Mouse (Mus musculus) urinary bladder, postnatal 4 days (tissue): ENCODE measurements around the gene Cdipt.
A peak's percentile ranks its signal among the peaks of the same experiment; 100 is the strongest.

Experiments
- DNase-seq, 2 experiments: peaks; one replicate each; pipeline ENCODE4 v3.0.0; 2021 to 2022; ENCODE audit warnings: low spot score in 2 of 2

Gene Cdipt

GRCm38 (mm10) chr7:127012845-127013244, 37.1 kb downstream of the Cdipt start:
- no peak for DNase-seq

GRCm38 (mm10) chr7:127013385-127013784, 37.7 kb downstream of the Cdipt start:
- no peak for DNase-seq

GRCm38 (mm10) chr7:127014320-127014719, 38.6 kb downstream of the Cdipt start, which contains the start of gene Mvp:
Gene Mvp, minus strand, starts transcription at chr7:127014621.
- DNase-seq: no peak

GRCm38 (mm10) chr7:127014993-127015392, 39.3 kb downstream of the Cdipt start:
- DNase-seq: no peak

GRCm38 (mm10) chr7:127016081-127016480, 40.4 kb downstream of the Cdipt start:
- DNase-seq: no peak

- DNase-seq: no peak
These were observed 40.6 kb downstream of the Cdipt start, which contains the start of gene Pagr1b for GRCm38 (mm10) chr7:127016481-127016485. Gene Pagr1b, minus strand, starts transcription at chr7:127016484.

GRCm38 (mm10) chr7:127016486-127016938, 40.8 kb downstream of the Cdipt start:
- DNase-seq: no peak

GRCm38 (mm10) chr7:127016971-127017949, 41.5 kb downstream of the Cdipt start, which contains the start of gene Pagr1a:
Gene Pagr1a, minus strand, starts transcription at chr7:127017352.
- DNase-seq: peak; percentile 94 to 95

- no peak for DNase-seq
These were observed 42.2 kb downstream of the Cdipt start for GRCm38 (mm10) chr7:127017950-127018345.

- DNase-seq: no peak
These were observed 42.9 kb downstream of the Cdipt start for GRCm38 (mm10) chr7:127018416-127019305.

- no peak for DNase-seq
These were observed 43.7 kb downstream of the Cdipt start for GRCm38 (mm10) chr7:127019306-127019960.

GRCm38 (mm10) chr7:127020031-127020430, 44.3 kb downstream of the Cdipt start:
- DNase-seq: no peak

GRCm38 (mm10) chr7:127020491-127020890, 44.8 kb downstream of the Cdipt start:
- DNase-seq: no peak

- peak in 1 of 2 experiments; percentile 61 for DNase-seq
These were observed 45.3 kb downstream of the Cdipt start, which contains the start of the genes Gm42742 and Prrt2 for GRCm38 (mm10) chr7:127020901-127021562. Gene Gm42742, minus strand, starts transcription at chr7:127021097. Gene Prrt2, minus strand, starts transcription at chr7:127021211.

GRCm38 (mm10) chr7:127021563-127022527, 46.1 kb downstream of the Cdipt start:
- no peak for DNase-seq

- no peak for DNase-seq
These were observed 47.0 kb downstream of the Cdipt start for GRCm38 (mm10) chr7:127022528-127023271.

- no peak for DNase-seq
These were observed 47.6 kb downstream of the Cdipt start for GRCm38 (mm10) chr7:127023272-127023691.

- DNase-seq: no peak
These were observed 48.4 kb downstream of the Cdipt start for GRCm38 (mm10) chr7:127023896-127024690.
